Mouse (Mus musculus) 3T3-L1 (cell line): Measurements from ENCODE around the gene Krt10.
A peak's percentile ranks its signal among the peaks of the same experiment; 100 is the strongest.

Experiments
- DNase-seq: peaks from one replicate; pipeline ENCODE4 v3.0.0-alpha.2; 2015; ENCODE audit warnings: low read depth, low spot score

Gene Krt10

DNA sequence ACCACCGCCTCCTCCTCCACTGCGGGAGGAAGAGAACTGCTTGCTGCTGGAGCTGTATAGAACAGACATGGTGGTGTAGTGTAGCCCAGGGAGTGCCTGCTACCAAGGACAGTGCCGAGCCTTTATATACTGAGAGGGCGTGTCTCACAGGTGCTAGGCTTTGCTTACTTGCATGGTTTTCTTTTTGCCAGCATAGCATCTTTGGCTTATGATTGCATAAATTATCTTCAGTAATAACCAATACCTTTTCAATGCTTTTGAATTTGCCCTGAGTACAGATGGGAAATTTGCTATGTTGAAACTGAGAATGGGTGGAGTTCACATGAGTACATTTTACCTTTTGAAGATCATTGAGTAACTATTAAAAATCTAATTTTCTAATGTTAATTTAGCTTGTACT, at the start of gene Krt10:
TSS of gene Krt10 (minus strand) at position 101 of the 400 bp plus-strand sequence.
- DNase-seq = no peak

DNA sequence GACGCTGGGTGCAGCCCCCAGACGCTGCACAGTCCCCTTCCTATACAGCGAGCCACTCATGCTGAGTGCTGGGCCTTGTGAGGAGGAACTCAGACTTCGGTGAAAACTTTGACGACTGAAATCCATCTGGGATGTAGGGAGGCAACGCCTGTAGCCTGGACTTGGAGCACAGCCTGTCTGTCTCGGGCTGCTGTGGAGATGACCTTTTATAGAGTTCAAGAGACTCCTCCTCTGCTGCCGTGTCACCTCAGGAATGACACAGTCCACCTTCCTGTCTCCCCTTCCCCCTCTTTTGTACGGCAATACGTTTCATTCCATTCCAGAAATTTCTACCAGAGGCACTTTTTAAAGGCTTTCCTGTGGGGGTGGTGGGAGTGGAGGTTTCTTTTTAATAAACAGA, 48.8 kb upstream of the Krt10 start, which contains the start of gene Krt20:
TSS of gene Krt20 (minus strand) at position 179 of the 400 bp plus-strand sequence.
- DNase-seq = no peak

DNA sequence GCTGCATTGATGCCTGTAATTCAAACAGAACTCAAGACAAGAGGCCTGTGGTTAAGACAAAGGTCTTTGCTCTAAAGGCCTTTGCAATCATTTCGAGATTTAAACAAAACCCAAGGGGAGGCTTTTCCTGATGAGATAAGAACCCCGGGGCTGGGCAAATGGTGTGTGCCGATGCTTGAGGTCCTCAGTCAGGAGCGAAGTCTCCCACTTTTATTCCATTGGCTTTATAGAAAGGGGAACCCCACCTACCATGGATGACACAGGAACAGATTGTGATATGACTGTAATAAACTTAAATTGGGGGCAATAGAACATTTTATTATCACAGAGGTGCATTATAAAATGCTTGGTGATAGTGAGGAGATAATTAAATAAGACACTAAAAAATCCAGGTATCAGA, 47.5 kb upstream of the Krt10 start:
- no peak for DNase-seq

DNA sequence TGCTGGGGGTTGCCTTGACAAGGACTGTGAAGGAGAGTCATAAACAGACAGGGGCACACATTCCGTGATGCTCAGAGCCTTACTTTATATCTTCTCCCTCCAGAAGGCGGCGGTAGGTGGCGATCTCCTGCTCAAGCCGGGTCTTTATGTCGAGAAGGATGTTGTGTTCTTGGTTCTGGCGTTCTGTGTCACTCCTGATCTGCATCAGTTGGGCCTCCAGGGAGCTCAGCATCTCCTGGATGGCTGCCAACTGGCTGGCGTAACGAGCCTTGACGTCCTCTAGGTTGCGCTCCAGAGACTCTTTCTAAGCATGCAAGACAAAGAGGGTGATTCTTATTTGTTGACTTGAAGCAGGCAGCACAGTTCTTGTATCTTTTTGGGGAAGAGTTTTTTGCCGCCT, 41.5 kb upstream of the Krt10 start:
- peak; percentile 14 for DNase-seq

DNA sequence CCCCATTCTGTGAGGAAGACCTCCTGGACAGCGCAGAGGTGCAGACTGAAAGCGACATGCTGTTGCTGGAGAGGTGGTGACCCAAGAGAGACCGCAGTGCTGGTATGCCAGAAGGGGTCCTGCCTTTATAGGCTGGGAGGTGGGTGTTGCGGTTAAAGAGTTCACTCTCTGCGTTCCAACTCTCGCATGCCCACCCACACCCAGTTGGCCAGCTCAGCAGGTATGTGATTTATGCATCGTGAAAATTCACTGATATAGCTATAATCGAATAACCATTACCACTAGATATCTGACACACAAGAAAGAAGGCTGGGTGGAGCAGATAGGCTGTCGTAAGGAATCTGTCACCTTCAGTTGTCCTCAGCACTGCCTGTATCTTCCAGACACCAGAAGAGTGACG, 33.0 kb upstream of the Krt10 start, which contains the start of gene Krt12:
TSS of gene Krt12 (minus strand) at position 101 of the 400 bp plus-strand sequence.
- DNase-seq = no peak

DNA sequence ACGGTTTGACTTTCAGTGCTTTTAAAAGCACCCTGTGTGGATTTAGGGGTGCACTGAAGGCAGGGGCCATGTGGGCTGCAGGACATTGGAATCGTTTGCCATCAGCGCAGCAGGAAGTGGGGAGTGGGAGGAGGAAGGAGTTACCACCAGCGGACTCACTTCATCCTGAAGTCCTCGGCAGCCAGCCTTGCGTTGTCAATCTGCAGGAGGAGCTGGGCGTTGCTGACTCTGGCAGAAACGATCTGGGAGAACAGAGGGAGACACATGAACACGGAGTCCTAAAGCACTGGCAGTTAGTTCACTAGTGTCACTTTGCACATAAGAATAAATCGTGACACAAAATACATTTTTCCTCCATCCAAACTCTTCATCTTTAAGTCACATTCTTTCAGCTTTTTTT, 31.4 kb upstream of the Krt10 start:
- no peak for DNase-seq

DNA sequence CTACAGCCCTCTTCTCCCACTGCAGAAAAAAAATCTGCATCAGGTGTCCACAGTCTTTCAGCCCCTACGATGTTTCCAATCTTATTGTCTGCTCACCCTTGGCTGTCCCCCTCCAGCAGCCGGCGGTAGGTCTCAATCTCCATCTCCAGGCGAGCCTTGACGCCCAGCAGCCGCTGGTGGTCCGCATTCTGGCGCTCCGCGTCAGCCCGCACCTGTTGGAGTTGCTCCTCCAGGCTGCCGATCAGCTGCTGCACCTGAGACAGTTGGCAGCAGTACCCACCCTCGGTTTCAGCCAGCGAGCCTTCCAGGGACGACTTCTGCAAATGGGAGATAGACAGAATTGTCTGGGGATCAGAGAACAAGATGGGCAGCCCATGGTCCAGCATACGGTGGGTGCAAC, 28.7 kb upstream of the Krt10 start:
- DNase-seq = no peak

DNA sequence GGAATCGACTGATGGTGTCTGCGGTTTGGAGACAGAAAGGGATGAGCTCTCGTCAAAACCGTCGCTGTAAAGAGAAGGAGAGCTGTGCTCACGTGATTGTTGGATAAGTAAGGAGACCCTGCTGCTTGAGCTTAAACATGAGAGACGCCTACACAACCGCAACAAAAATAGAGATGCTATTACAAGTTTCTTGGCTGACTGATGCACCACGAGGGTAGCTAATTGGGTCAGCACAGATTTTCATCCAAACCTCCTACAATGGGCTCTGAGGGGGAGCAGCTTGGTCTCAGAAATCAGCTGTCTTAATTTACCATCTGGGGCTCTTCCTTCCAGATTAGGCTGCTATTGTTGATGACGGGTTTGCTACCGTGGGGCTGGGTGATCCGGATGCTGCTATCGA, 27.7 kb upstream of the Krt10 start:
- DNase-seq = no peak

DNA sequence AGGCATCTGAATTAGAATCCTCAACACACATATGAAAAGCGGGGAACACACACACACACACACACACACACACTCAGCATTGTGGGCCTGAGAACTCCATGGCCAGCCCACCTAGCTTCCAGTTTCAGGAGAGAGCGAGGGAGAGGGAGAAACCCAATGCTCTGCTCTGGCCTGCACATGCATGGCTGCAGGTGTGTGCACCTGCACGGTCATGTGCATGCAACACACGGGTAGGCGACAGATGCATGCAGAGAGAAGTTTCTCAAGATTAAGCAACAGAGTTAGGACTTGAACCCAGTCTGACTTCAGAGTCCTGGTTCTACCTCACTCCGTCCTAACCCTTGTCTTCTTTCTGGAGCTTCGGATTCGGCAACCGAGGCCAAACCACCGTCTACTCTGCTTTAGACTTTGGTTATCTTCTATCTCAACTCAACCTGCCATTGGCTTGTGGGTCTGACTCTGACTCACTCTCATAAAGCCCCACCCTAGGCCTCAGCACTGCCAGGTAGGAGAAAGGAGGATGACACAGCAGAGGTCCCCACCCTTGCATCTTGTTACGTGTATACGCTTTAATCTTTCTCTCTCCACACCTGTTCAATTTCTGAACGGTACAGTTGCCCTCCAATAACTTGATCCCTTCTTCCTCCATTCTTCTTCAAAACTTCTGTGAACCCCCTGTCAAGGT, 25.4 kb upstream of the Krt10 start:
- DNase-seq = no peak

DNA sequence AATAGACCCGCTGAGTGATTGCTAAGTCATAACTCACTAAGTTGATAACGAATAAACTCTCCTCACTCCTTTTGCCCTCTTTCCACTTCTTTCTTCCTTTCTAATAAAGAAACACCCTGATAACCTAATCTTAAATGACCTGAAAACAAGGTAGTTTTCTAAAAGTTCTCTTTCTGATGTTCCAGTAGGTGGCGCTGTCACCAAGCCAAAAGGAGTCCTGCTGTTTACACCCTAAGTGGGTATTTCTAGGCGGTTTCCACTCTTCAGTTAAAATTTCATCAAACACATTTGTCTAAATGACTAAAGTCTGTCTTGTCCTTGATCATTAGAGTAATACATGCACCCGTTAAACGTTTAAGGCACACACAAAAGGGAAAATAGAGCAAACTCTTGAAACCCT, 24.1 kb upstream of the Krt10 start:
- DNase-seq = peak; percentile 74

DNA sequence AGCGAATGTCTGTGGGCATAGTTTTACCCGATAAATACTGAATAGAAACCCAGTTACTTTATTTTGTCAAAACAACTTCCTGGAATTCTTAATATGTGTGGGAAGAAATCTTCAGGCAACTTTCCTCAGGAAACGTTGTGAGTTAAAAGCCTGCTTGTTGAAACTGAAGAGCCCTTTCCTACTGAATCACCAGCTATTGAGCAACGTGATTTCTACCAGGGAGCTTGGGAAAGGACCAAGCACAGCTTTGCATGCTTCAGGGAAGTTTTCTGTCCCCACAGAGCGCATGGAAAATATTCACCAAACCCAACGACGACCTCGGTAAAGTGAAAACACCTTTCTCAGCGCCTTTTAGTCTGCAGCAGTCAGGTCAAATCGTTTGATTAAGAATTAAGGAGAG, 17.0 kb upstream of the Krt10 start:
- no peak for DNase-seq

DNA sequence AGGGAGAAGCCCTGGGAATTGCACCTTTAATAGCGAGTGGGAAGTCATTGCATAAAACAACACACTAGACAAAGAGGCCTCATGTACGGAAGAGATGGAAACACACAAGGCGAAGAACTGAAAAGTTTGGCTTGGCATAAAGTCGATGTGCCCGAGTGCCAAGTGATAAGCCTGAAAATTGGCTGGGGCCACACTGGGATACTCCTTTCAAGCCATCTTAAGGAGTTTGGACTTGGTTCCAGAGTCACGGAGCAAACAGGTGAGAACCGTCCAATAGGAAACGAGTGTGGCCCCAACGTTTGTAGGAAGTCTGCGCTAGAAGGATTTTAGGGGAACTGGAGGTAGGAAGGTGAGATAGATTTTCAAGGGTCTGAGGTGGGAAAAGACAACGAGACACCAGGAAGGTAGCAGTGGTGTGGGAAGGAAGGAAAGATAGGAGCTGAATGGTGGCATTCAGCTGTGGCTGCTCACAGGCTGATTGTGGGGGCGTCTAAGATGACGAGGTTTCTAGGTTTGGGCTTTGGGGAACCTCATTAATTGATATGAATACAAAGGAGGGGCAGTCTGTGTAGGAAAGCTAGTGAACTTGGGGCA, 10.9 kb upstream of the Krt10 start:
- no peak for DNase-seq

DNA sequence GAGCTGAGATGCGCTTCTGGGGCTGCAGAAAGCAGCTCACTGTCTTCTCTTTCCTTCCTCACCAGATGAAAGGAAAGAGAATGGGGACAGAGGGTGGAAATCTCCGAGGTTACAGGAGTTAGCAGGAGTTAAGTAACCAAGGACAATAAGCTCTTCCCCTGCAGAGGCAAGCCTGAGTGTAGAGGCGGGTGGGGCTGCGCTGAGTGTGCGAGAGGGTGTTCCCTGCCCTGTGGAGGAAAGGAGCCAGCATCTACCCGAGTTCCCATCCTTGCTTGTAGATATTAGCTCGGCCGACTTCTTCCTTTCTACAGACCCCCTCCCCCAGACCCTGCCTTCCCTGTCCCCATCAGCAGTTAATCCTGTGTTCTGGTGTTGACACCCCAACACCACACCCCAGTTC, 9.7 kb upstream of the Krt10 start:
- DNase-seq = no peak

DNA sequence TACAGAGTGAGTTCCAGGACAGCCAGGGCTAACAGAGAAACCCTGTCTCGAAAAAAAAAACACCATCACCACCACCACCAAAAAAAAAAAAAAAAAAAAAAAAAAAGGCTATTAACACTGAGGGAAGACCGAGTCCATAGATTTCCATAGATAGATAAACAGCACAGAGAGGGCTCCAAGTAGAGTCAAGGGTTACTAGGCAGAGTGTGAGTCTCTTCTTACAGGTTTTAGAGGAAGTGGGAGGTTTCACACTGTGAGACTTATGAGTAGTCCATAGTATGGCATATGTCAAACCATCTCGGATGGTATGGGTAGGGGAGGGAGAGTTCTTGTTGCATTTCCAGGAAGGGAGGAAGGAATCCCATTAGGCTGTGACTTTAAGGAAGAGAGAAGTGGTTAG, 8.9 kb upstream of the Krt10 start:
- no peak for DNase-seq

DNA sequence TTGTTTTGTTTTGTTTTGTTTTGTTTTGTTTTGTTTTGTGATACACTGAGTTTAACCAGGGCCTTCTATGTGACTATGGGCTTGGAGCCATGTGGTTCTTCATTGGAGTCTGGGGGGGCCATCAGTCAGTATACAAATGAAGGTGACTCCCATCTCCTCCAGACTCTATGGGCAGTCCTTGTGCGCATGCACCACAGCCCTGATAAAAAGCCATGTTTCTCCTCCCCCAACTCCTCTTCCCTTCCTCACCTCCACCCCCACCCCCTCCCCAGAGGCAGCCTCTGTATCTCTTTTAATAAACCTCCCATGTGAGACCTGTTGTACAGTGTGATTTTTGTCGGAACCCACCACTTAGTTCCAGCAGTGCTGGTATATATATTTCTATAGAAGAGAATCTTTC, 7.5 kb upstream of the Krt10 start:
- no peak for DNase-seq

DNA sequence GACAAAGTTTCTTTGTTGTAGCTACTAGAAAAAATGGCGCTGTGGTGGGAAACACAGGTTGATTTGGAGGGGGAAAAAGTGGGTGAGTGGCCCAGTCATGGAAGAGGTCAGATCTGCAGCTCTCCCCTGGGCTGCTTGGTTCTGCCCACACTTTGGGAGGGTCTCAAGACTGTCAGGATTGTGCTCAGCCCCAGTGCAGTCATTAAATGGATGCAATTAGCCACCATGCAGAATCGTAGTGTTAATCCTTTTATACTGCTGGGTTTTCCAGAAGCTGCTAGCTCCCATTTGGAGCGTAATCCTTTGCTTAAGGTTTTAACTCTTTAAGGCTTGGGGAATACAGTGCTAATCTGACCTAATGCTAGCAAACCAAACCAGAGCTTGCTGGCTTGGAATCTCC, 6.9 kb upstream of the Krt10 start:
- DNase-seq = no peak

DNA sequence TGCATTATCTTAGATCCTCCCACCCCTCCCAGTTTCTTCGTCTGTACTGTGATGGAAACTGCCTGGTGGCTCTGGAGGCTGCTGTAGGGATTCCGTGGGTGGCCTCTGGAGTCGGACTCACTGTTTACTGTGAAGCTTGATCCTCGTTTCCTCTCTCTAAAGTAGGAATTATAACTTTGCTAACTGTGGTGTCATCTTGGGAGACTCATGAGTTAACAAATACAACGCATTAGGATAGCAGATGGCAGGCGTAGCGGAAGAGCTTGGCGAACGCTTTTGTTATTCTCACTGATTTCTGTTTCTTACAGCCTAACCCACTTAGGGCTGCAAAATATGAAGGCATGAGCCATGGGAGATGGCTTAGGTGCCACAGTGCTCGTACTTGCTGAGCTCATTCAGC, 3.3 kb upstream of the Krt10 start:
- DNase-seq = no peak

DNA sequence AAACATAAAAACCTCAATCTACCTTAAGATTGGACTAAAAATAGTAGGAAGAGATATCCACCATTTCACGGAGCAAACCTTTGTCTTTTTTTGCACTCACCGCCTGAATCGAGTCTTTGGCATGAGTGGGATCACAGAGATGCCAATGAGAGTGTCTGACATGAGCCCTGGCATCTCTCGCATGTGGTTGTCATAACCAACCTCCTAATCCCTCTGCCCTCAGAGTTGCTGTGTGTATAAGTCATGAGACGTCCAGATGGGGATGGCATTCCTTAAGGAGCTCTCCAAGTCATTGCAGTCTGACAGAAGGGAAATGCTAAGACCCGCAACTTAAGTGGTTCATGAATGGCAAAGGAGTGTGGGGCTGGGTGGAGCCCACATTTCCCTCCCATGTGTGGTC, 2.2 kb upstream of the Krt10 start:
- no peak for DNase-seq

DNA sequence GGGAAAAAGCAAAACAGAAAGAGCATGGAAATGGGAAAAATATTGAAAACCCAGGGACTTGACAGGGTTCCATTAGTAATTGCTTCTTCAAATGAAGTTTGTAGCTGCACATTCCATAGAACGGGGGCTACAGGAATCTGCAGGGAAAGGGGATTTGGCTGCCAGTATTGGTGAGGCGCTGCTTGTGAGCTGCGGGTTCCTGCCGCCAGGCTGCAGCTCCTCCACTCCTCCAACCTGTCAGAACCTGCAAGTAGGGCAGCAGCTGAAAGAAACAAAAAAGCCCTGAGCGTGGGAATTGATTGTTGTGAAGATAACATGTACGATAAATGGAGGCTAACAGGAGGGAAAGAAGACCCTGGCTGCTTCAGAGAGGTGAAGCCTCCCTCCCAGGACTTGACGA, 1.7 kb upstream of the Krt10 start:
- DNase-seq = no peak

DNA sequence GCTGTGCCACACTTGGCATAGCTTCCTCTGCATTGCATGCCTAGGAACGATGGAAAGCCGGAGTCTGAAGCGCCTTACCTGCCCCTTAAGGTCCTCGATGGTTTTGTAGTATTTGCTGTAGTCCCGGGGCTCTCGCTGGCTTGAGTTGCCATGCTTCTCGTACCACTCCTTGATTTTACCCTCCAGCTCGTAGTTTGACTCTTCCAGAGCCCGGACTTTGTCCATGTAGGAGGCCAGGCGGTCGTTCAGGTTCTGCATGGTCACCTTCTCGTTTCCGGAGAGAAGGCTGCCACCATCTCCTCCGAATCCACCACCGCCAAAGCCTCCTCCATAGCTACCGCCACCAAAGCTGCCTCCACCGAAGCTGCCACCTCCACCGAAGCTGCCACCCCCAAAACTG, 503 bp downstream of the Krt10 start:
- DNase-seq = no peak

DNA sequence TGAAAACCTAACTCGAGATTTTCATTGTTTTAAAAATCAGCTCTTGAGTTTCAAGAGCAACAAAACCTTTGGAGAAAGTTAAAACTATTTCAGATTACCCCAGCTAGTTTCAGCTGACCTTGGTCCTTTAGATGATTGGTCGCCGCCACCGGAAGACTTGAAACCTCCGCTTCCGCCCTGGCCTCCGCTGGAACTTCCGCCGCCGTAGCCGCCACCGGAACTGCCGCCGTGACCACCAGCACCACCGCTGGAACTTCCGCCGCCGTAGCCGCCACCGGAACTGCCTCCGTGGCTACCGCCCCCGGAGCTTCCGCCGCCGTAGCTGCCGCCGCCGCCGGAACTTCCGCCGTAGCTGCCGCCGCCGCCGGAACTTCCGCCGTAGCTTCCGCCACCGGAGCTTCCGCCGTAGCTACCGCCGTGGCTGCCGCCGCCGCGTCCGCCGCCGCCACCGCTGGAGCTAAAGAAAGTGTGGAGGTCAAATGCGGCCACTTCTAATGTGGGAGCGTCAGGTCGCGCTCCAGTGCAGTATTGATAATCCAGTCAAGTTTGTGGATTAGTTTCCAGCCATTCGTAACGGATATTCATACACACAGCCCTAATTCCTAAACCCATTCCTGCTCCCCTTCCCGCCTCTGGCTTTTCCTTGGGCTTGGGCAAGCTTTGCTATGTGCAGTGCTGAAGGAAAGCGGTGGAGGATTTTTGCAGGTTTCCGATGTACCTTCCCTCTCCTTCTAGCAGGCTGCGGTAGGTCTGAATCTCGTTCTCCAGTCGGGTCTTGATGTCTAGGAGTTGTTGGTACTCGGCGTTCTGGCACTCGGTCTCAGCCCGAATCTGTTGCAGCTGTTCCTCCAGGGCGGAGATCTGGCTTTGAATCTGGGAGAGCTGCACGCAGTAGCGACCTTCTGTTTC, 3.1 kb downstream of the Krt10 start:
- DNase-seq = peak; percentile 87

DNA sequence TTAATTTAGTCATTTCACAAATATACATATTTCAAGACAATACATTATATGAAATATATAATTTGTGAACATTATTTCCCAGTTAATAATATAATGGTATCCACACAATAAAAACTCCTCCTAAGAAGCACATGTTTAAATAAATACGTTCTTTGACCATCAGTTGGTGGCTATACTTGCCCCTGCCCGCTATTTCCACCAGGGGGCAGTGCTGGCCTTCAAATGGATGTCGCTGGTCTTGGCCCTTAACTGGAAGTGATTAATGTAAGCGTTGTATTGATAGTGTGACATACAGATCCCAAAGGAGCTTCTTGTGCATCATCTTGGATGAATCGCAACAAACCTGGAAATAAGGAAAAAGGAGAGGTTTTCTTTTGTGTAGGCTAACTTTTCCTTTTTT, 9.6 kb downstream of the Krt10 start:
- DNase-seq = peak; percentile 86

DNA sequence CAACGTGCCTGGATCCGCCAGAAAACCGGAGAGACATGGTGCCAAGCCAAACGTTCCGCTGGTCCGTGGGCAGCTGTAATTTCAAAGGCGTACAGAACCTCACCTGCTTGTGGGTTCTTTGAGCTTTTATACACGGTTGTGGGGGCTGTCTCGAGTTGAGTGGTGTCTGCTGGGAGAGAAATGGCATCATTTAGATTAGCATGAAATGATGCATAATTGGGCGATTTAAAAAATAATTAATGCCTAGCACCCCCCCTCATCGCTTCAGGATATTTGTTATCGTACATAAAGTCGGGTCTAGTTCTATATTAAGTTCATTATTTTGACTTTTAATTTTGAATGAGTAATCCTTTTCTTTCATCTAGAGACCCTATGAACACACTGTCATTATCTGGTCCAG, 14.4 kb downstream of the Krt10 start, which contains the start of gene Krt28:
TSS of gene Krt28 (minus strand) at position 101 of the 400 bp plus-strand sequence.
- DNase-seq = no peak
